Mouse (Mus musculus) lung, postnatal 4 days (tissue): ENCODE results near the gene E4f1.

ENCODE experiments used
- DNase-seq, 2 experiments: peaks; one replicate each; pipeline ENCODE4 v3.0.0; 2021

E4f1 gene

GRCm38 (mm10) chr17:24469910-24470602, at the start of gene E4f1, which contains the start of gene Pgp:
E4f1 (minus strand) TSS chr17:24470313.
Pgp (plus strand) TSS chr17:24470392.
- DNase-seq = peak; percentile 98 to 99

DNA sequence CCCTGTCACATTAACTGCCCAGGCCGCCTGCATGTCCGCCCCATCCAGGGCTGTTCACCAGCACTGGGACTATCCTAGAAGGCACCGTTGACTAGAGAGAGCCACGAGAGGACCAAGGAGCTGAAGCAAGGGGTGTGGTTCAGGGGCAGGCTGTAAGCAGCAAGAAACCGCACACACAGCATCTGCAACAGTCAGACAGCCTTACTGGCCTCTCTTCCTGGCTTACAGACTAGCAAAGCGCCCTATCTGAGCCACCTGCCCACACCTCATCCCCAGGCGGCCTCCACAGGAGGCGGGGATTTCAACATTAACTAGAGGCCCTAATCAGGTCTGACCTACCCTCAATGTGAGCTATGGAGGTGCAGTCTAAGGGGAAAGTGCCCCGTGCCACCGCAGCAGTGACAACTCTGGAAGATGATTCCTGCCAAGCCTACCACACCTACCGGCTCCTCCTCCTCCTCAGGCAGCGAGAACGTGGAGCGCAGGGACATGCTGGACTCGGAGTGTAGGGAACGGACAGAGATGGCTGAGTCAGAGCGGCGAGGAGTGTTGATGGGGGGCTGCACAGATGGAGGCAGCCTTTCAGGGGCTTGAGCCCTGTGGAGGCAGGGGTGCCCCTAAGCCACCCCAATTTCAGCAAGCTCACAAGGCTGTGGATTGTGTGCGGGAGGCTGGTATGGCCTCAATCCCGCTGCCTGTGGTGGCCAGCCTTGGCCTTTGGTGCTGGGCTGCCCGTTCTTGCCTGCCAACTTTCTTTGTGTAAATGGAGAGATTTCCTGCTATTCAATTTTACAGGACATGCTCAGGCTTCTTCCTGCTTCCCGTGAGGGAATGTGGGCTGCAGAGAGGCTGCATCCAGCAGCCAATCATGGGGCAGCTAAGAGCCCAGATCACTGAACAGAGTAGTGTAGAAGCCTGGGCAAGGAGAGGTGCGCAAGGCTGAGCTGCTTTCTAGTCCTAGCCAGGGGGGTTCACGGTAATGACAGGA, 44.5 kb upstream of the E4f1 start:
- peak; percentile 52 to 76 for DNase-seq

DNA sequence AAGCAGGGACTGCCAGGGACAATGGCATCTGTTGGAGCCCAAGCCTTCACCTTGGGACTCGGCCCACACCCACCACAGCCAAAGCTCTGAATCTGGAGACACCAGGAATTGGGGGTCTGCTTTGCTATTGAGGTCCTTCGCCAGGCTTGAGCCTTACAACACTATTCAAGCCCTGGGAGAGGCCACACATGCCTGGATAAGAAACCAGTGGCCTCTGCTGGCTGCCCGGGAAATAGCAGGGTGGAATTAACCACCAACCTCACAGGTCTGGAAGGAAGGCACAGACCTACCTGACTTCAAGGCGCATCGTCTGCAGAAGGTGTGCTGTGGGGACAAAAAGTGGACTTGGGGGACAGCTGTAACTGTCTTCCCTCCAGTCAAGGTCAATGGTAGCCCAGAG, 43.5 kb upstream of the E4f1 start:
- DNase-seq = peak; percentile 65 to 75

GRCm38 (mm10) chr17:24507806-24508460, 37.8 kb upstream of the E4f1 start:
- DNase-seq = no peak

GRCm38 (mm10) chr17:24507129-24507664, 37.1 kb upstream of the E4f1 start:
- DNase-seq = no peak

DNA sequence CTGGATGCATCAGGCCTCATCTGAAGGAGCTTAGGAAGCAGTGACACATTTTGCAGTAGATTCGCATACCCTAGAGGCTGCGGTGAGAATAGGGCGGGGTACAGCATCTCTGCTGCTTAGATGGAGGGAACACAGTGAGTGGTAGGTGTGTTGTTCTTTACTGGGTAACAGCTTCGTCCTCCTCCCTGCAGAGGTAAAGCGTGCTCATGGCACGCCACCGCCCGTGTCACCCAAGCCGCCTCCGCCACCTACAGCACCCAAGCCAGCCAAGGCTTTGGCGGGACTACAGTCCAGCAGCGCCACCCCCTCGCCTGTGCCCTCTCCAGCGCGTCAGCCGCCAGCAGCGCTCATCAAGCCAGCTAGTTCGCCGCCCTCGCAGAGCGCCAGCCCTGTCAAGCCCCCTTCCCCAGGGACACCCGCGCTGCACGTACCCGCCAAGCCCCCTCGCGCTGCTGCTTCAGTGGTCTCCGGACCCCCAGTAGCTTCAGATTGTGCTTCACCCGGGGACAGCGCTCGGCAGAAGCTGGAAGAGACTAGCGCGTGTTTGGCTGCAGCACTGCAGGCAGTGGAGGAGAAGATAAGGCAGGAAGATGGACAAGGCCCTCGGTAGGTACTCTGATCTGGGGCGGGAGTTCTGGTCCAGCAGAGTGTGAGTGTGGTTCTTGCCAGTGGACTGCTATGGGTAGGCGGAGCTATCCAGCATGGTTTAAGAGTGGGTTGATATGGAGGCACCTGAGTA, 36.4 kb upstream of the E4f1 start:
- no peak for DNase-seq

DNA sequence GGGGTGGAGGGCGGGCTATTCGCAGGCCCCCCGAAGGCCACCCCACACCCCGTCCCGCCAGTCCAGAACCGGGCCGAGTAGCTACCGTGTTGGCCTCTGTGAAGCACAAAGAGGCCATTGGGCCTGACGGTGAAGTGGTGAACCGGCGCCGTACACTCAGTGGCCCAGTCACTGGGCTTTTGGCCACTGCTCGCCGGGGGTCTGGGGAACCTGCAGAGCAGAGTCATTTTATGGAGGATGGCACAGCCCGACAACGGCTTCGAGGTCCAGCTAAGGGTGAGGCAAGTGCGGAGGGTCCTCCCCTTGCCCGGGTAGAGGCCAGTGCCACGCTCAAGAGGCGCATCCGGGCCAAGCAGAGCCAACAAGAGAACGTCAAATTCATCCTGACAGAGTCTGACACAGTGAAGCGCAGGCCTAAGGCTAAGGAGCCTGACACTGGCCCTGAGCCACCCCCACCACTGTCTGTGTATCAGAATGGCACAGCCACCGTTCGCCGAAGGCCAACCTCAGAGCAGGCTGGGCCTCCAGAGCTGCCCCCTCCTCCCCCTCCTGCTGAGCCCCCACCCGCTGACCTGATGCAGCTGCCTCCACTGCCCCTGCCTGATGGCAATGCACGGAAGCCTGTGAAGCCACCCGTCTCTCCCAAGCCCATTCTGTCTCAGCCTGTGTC, 35.3 kb upstream of the E4f1 start:
- DNase-seq = no peak

DNA sequence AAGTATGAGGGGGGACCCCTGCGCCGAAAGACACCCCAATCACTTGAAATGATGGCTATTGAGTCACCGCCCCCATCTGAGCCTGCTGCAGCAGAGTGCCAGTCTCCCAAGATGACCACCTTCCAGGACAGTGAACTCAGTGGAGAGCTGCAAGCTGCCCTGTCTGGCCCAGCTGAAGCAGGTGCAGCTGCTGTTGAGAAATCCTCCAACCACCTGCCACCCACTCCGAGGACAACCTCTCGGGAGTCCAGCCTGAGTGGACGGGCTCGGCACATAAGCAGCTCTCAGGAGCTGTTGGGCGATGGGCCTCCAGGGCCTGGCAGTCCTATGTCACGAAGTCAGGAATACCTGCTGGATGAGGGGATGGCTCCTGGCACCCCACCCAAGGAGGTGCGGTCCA, 34.0 kb upstream of the E4f1 start:
- DNase-seq = no peak

- DNase-seq = peak in 1 of 2 experiments; percentile 34
Observed at GRCm38 (mm10) chr17:24502208-24502607, 32.1 kb upstream of the E4f1 start.

- no peak for DNase-seq
Observed at GRCm38 (mm10) chr17:24496026-24496425, 25.9 kb upstream of the E4f1 start.

- DNase-seq = no peak
Observed at GRCm38 (mm10) chr17:24495443-24495842, 25.3 kb upstream of the E4f1 start.

- DNase-seq = peak in 1 of 2 experiments; percentile 68
Observed at GRCm38 (mm10) chr17:24494627-24495335, 24.7 kb upstream of the E4f1 start.

DNA sequence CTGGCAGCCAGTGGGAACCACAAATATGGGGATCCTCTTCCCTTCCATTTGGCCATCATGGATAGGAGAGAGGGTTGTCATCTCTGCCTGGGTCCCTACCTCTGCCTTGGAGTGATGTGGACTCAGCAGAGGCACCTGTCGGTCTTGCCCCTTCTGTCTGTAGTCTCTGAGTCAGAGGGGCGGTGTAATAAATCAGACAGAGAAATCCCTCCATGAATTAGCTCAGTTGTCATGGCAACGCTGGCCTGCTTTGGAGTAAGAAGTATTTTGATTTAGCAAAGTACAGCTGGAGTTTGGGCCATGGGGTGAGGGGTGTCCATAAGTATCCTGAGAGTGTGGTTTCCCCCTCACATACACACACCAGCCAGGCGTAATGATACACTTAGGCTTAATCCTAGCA, 20.3 kb upstream of the E4f1 start:
- DNase-seq = no peak

- peak in 1 of 2 experiments; percentile 17 for DNase-seq
Observed at GRCm38 (mm10) chr17:24489265-24490030, 19.3 kb upstream of the E4f1 start.

- peak in 1 of 2 experiments; percentile 31 for DNase-seq
Observed at GRCm38 (mm10) chr17:24488662-24489264, 18.6 kb upstream of the E4f1 start.

GRCm38 (mm10) chr17:24488186-24488661, 18.1 kb upstream of the E4f1 start, which contains the start of gene Caskin1:
Caskin1 (plus strand) TSS chr17:24488601.
- peak; percentile 34 to 43 for DNase-seq

GRCm38 (mm10) chr17:24485090-24485860, 15.2 kb upstream of the E4f1 start:
- DNase-seq = peak in 1 of 2 experiments; percentile 53

- no peak for DNase-seq
Observed at GRCm38 (mm10) chr17:24483495-24483894, 13.4 kb upstream of the E4f1 start.
